Mouse (Mus musculus): ENCODE results near the gene Lsm5.

Lsm5 gene

DNA sequence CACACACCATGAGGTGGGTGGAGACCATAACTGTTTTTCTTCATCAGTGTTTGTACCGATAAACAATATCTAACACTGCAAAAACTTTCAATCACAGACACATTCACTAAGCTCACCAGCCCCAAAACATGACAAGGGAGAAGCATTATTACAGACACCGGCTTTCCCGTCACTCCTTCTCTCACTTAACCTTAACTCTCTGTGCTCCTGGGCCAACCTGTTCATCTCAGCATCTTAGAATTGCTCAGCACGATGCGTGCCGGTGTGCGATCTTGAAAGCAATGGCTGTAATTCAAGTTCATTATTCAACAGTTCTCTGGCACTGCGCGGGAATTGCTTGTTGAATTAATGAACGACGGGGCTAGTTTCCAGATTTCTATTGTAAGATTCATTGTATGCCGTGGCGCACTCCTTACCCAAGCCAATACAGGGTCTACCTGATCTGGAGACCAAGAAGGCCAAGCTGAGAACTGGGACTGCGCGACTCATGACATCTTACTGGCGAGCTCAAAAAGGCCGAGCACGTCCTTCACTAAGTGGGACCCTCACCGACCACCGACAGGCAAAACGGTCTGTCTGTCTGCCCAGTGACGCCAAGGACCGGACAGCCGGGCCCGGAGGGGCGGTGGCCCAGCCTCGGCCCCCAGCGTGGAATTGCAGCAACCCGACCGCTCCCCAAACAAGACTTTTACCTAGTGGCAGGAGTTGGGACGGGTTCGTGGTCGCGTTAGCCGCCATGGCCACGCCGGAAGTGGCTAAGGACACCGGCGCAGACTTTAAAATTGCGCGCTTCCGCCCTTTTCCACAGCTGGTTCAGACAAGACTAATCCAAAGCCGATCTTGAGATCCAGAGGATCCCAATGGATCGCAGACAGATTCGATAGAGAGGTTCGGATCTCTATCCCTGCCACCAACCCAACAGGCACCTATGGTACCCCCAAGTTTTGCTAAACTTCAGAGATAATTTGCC, at the start of gene Lsm5:
Lsm5 (minus strand) TSS at position 780 of the 970 bp plus-strand sequence.
- peak; percentile 78 to 86 for DNase-seq (ENCODE audit: low spot score in 2 of 2)

- no peak for DNase-seq (ENCODE audit: low spot score in 2 of 2)
Measured at GRCm38 (mm10) chr6:56753719-56754118, 49.2 kb upstream of the Lsm5 start.

DNA sequence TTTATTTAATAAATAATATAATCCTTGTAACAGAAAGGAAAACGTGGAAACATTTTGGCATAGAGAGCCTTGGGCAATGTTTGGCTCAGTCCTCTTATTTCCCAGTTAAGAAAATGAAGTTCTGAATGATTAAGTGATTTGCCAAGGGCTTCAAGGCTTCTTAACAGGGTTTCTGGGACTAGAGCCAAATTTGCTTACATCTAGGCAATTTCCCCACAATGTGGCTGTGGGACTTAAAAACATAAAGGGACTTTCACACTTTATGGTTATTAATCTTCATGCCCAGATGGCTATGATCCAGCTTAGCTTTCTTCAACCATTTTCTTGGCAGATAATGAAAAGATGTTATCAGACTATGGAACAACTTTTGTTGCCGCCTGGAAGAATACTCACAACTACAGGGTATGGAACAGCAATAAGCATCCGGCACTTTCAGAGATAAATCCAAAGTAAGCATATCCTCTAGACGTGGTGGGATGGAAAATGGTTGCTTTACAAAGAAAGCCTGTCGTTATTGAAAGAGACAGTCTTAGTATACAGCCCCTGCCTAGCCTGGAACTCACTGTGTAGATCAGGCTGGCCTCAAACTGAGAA, 41.5 kb upstream of the Lsm5 start:
- DNase-seq (ENCODE audit: low spot score in 2 of 2), result no peak

DNA sequence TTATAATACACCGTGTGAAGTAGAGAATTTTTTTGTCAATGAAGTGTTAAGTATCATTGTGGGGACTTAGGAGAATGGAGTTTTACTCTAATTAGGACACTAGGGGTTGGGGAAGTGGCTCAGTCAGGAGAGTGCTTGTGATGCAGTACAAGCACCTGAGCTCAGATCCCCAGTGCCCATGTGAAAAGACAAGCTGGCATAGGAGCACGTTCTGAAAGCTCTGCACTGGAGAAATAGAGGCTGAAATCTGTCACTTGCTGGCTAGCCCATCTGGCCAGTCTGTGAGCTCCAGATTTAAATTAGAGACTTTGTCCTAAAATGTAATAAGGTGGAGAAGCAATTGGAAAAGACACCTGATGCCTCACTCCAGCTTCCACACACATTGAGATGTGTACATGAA, 28.0 kb upstream of the Lsm5 start:
- no peak for DNase-seq (ENCODE audit: low spot score in 2 of 2)

- DNase-seq (ENCODE audit: low spot score in 2 of 2), result no peak
Measured at GRCm38 (mm10) chr6:56720877-56721276, 16.4 kb upstream of the Lsm5 start.

GRCm38 (mm10) chr6:56719071-56719470, 14.6 kb upstream of the Lsm5 start:
- no peak for DNase-seq (ENCODE audit: low spot score in 2 of 2)

- peak; percentile 9 to 16 for DNase-seq (ENCODE audit: low spot score in 2 of 2)
Measured at GRCm38 (mm10) chr6:56715270-56715666, 10.8 kb upstream of the Lsm5 start.

GRCm38 (mm10) chr6:56714574-56715269, 10.2 kb upstream of the Lsm5 start, which contains the start of gene Avl9:
Gene Avl9, plus strand, starts transcription at chr6:56714899.
- peak; percentile 90 to 91 for DNase-seq (ENCODE audit: low spot score in 2 of 2)

- DNase-seq (ENCODE audit: low spot score in 2 of 2), result no peak
Measured at GRCm38 (mm10) chr6:56714186-56714573, 9.7 kb upstream of the Lsm5 start.

DNA sequence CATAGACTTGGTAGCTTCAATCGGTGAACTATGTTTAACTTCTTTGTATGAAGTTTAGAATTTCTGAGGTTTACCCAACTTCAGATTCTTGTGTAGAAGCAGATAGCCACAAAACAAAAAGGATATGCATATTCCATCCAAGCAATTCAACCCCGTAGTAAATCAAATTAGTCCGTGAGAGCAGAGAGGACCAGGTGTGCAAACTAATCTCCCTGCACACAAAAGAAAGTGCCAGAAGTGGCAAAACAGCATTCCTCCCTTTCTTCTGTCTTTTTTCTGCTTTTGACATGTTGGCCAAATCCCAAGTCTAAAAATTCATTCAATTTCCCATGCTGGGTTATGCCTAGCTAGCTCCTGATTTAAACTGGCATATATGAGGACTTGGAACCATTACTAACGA, 12.1 kb downstream of the Lsm5 start:
- no peak for DNase-seq (ENCODE audit: low spot score in 2 of 2)

GRCm38 (mm10) chr6:56691205-56691604, 13.3 kb downstream of the Lsm5 start:
- DNase-seq (ENCODE audit: low spot score in 2 of 2), result peak; percentile 38 to 65

GRCm38 (mm10) chr6:56688238-56688637, 16.3 kb downstream of the Lsm5 start:
- no peak for DNase-seq (ENCODE audit: low spot score in 2 of 2)

- no peak for DNase-seq (ENCODE audit: low spot score in 2 of 2)
Measured at GRCm38 (mm10) chr6:56664410-56664809, 40.1 kb downstream of the Lsm5 start.

- no peak for DNase-seq (ENCODE audit: low spot score in 2 of 2)
Measured at GRCm38 (mm10) chr6:56655393-56655792, 49.1 kb downstream of the Lsm5 start.

- DNase-seq (ENCODE audit: low spot score in 2 of 2), result no peak
Measured at GRCm38 (mm10) chr6:56652121-56652592, 52.4 kb downstream of the Lsm5 start.
